Mouse (Mus musculus) Patski (cell line): Measurements from ENCODE around the gene Ass1. TPM values are rescaled to one million over a fixed set of nuclear protein-coding genes. Genes with fewer than 3 reads are reported as not detected.
"Not testable (repeated sequence)": the region's sequence is repeated elsewhere in the genome, so short reads cannot be mapped to it uniquely, and the experiment has no call there.

ENCODE experiments used
- ATAC-seq: fragments of 100-300 bp; one replicate; pipeline ENCODE4 v1.8.0; 2021
- CTCF ChIA-PET: fragments of 350-600 bp; sonication (Branson Sonifier 250); formaldehyde crosslinking; loops from one replicate; lab custom pipeline; 2022; ENCODE audit warnings: inconsistent platforms; lab: Charles Lee
- POLR2A ChIA-PET: fragments of 350-600 bp; sonication (Branson Sonifier 250); formaldehyde crosslinking; loops from one replicate; lab custom pipeline; 2022; ENCODE audit warnings: antibody characterized with exemption, inconsistent platforms; lab: Charles Lee
- DNase-seq: peaks from one replicate; pipeline ENCODE4 v3.0.0-alpha.2; 2011; ENCODE audit warnings: low read depth, low spot score
- H3K27me3 ChIP-seq: fragments of 371-371 bp; one replicate; pipeline ENCODE4 v1.5.1; 2021
- CTCF ChIP-seq: fragments of 100-300 bp; IDR thresholded peaks from one replicate; pipeline ENCODE4 v1.5.1; 2021
- in situ Hi-C: fragments of 300-500 bp; cut with MboI; formaldehyde crosslinking; loops from 3 replicates; pipeline ENCODE4 v1.11.1; 2018; ENCODE audit warnings: low pct_unique_long_range_greater_than_20kb, mixed read lengths
- polyA plus RNA-seq: library from polyadenylated mRNA; unstranded; gene quantifications from one replicate; pipeline ENCODE4 v1.2.3, GENCODE M21; 2021

Gene Ass1
- polyA plus RNA-seq, 1 experiment from 2014 or later: 9.1 TPM

DNA sequence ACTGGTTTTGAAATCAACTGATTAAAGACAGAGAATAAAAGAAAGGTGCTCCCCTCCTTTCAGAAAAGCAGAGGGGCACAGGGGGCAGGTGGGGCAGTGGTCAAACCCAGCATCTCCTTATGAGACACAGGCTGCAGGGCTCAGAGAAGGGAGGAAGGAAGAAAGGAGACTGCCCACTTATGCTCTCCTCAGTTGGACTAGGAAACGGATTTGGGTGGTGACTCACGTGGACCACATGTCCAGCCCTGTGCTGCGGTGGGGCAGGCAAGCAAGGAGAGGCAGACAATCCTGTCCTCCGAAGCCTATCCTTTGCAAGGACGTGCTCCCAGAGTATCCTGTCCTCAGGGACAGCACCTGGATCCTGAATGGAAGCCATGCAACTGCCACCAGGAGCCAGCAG is 54.6 kb downstream of the Ass1 start:
- ChIA-PET POLR2A (no interaction called here), CTCF (no interaction called here)
- in situ Hi-C loops: no loop called here
- H3K27me3 ChIP-seq: peaks cover 23% of the 10 kb centered on the region
- TF ChIP-seq CTCF: no peak
- DNase-seq (no peak), ATAC-seq (no peak)

DNA sequence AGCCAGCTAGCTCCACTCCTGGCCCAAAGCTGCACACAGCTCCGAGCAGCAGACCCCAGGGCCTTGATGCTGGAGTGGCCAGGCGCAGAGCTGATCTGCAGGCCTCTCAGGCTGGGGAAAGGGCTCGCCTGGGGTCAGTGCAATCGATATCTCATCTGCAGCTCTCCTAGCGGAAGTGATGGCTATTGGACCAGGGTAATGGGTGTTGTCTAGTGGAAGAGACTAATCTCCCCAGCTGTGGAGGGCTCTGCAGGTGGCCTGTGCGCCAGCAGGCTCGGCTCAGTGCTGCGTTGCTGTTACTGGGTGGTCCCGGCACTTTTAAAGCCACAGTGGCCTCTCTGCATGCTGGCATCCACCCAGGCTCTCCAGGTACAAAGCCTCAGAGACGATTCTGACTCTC is 55.8 kb downstream of the Ass1 start:
- DNase-seq: no peak
- no peak for ATAC-seq
- no peak for TF ChIP-seq CTCF
- in situ Hi-C loops: no loop called here
- ChIA-PET POLR2A (interaction anchor here (0.6 kb wide), 1 partner anchor 131 kb away, joined by 3 read pairs; no protein-coding TSS in a partner anchor), CTCF (no interaction called here)
- H3K27me3 ChIP-seq: peaks cover 18% of the 10 kb centered on the region

DNA sequence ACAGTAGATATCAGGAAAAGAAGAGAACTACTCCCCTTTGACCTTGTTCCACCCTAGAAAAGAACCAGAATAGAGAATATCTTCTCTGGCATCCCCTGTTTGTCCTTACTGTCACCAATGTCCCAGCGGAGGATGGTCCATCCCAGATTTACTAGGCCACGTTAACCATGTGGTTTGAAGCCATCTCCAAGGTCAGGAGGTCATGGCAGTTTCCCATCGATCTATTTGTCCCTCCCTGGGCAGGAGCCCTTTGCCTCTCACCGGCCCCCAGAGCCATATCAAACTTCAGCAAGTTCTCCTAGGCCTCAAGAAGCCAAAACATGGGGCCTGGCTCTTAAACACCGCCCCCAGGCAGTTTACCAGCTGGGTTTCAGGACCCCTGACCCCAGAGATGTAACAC is 60.2 kb downstream of the Ass1 start:
- no peak for ATAC-seq
- CTCF ChIA-PET: no interaction called here
- no peak for DNase-seq
- H3K27me3 ChIP-seq: peaks cover 14% of the 10 kb centered on the region
- no peak for TF ChIP-seq CTCF
- in situ Hi-C loops: no loop called here
- POLR2A ChIA-PET: no interaction called here

DNA sequence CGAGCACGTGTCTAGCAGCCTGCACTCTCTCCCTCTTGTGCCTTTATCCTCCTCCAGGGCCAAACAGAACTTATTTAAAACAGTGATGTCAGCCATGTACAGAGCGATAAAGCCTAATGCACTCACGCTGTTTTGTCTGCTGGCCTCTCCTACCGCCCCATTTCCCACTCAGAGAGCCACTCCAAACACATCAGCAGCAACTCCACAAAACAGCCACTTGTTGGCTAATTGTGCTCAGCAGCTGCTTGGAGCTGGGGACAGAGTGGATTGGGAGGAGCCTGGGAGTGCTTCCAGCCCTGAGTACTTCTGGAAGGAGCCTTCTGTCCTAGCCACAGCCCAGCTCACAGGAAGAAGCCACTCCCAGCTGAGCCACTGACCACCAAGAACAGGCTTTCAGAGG is 67.0 kb downstream of the Ass1 start:
- ATAC-seq (no peak), DNase-seq (no peak)
- POLR2A ChIA-PET: no interaction called here
- peaks cover 17% of the 10 kb centered on the region for H3K27me3 ChIP-seq
- in situ Hi-C loops: no loop called here
- CTCF ChIA-PET: no interaction called here
- TF ChIP-seq CTCF: no peak

DNA sequence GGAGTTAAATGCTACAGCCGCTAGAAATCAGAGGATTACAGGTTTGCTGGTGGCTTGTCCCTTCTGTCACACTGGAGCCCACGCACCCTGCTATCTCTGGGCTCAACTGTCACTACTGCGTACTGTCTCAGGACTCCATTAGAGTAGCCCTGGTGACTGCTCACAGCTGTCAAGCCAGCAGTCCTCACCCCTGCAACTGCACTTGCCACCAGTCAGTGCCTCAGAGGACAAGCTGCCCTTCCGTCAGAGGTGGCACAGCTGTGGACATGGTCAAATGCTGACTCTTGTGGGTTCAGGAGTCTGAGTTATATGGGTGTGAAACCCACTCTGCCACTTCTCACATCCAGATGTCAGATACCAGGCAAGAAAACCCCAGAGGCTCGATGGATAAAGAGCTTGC is 68.7 kb downstream of the Ass1 start:
- ChIA-PET CTCF (no interaction called here), POLR2A (no interaction called here)
- no peak for DNase-seq
- ATAC-seq: no peak
- TF ChIP-seq CTCF: no peak
- in situ Hi-C loops: no loop called here
- H3K27me3 ChIP-seq: peaks cover 33% of the 10 kb centered on the region

DNA sequence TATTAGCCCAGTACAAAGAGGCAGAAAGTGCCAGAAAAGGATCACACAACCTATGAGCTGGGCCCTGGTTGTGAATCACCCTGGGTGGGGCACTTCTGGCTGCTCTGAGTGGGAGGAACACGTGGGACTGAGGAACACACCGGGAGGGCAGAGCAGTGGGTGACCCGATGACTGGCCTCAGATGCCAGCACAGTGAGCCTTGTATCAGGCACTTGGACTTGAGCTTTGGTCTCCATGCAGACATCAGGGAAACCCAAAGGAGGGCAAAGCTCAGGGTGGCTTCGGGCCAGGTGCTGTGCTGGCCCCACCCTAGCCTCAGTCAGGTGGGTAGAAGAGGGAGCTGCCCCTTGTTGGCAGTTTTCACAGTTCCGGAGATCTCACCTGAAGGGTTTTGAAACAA is 71.6 kb downstream of the Ass1 start:
- CTCF ChIA-PET: no interaction called here
- POLR2A ChIA-PET: interaction anchor here (0.6 kb wide), 1 partner anchor 332 kb away, joined by 3 read pairs; no protein-coding TSS in a partner anchor
- DNase-seq: no peak
- TF ChIP-seq CTCF: no peak
- ATAC-seq: no peak
- H3K27me3 ChIP-seq: peaks cover 48% of the 10 kb centered on the region
- in situ Hi-C loops: no loop called here

DNA sequence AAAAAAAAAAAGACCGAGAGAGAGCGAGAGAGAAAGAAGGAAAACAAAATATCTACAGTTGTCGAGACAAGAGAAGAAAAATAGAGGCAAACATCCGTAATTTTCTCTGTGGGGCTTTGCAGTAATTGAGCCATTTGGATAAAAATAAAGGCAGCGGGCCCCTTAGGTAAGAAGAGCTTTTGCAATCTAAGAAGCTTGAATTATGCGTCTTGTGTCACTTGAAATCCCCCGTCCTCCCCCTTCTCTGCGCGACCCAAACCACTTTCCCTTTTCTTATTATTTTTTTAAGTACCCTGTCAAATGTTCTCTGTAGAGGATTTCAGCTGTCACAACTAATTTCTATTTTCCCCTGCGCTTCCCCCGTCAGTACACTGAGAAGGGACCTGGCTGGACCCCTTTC is 77.7 kb downstream of the Ass1 start:
- no peak for TF ChIP-seq CTCF
- in situ Hi-C loops: no loop called here
- DNase-seq: no peak
- CTCF ChIA-PET: no interaction called here
- POLR2A ChIA-PET: no interaction called here
- ATAC-seq: no peak
- H3K27me3 ChIP-seq: peaks cover 36% of the 10 kb centered on the region

DNA sequence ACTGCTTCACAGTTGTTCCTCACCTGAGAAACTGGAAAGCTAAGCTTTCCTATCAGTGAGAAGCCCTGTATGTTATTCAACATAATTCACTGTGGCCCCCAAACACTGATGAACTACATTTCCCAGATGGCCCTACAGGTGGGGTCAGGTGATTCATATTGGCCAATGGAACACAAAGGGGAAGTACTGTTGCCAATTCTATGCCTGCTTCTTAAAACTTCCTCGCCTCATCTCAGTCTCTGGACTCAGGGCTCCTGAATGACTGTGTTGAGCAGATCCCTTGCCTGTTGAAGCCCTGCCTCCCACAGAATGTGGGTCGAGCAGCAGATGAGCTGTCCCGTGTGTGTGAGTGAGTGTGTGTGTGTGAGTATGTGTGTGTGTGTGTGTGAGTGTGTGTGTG is 80.5 kb downstream of the Ass1 start:
- no peak for DNase-seq
- TF ChIP-seq CTCF: no peak
- peaks cover 13% of the 10 kb centered on the region for H3K27me3 ChIP-seq
- CTCF ChIA-PET: no interaction called here
- in situ Hi-C loops: no loop called here
- no peak for ATAC-seq
- POLR2A ChIA-PET: no interaction called here

DNA sequence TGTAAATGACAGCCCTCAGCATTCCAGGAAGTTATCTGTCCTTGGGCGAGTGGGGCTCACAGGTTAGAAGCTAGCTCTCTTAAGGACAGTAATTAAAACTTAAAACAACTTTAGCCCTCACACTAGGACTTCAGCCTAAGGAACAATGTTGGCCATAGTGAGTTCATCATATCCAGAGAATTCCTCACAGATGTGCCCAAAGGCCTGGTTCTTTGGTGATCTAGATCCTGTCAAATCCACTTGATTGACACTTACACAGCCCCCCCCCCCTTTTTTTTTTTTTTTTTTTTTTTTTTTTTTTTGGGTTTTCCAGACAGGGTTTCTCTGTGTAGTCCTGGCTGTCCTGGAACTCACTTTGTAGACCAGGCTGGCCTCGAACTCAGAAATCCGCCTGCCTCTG is 81.3 kb downstream of the Ass1 start:
- H3K27me3 ChIP-seq, DNase-seq, ATAC-seq, in situ Hi-C loops, CTCF ChIA-PET, POLR2A ChIA-PET: not testable (repeated sequence)

DNA sequence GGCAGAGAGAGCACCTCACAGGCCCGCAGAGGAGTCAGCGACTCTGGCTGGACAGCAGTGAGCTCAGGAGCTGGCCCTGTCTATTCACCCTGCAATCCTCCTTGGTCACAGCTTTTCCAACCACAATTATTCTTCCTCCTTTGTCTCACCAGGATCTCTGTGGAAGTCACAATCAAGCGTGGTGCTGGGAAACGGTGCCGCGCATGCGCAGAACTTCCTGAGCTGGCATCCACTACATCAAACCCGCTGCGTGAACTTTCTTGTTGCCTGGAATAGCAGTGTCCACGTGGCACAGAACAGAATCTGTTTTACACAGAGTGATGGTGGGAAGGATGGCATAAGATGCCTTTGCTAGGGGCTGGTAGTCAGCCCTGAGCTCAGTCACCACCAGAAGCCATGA is 82.0 kb downstream of the Ass1 start:
- no peak for ATAC-seq
- peaks cover 1% of the 10 kb centered on the region for H3K27me3 ChIP-seq
- ChIA-PET POLR2A (no interaction called here), CTCF (no interaction called here)
- no peak for TF ChIP-seq CTCF
- in situ Hi-C loops: no loop called here
- no peak for DNase-seq

DNA sequence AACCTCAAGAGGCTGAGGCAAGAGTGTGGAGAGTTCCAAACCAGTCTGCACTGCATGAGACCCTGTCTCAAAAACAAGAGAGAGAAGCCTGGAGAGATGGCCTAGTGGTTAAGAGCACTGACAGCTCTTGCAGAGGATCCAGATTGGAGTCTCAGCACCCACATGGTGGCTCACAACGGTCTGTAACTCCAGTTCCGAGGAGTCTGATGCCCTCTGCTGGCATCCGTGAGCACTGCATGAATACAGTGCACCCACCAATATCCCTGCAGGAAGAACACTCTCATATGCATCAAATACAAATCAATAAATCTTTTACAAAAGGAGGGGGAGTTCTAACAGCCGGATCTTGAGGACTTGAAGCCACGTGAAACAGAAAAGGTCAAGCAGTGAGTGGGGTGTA is 84.6 kb downstream of the Ass1 start:
- TF ChIP-seq CTCF: no peak
- DNase-seq: no peak
- POLR2A ChIA-PET: no interaction called here
- peaks cover 10% of the 10 kb centered on the region for H3K27me3 ChIP-seq
- no peak for ATAC-seq
- in situ Hi-C loops: no loop called here
- CTCF ChIA-PET: no interaction called here

Other genes starting within 250 kb of the Ass1 start
- 29.7 TPM for gene Ncs1, start 224.4 kb upstream of the Ass1 start, polyA plus RNA-seq
- 0.91 TPM for gene Hmcn2, start 155.8 kb upstream of the Ass1 start, polyA plus RNA-seq
- 76.9 TPM for gene Fubp3, start 102.4 kb downstream of the Ass1 start, polyA plus RNA-seq
- gene Prdm12, start 169.8 kb downstream of the Ass1 start, polyA plus RNA-seq: not detected
- 44.1 TPM for gene Exosc2, start 200.5 kb downstream of the Ass1 start, polyA plus RNA-seq
- 58.8 TPM for gene Abl1, start 218.2 kb downstream of the Ass1 start, polyA plus RNA-seq